In the genomic region with DNA sequence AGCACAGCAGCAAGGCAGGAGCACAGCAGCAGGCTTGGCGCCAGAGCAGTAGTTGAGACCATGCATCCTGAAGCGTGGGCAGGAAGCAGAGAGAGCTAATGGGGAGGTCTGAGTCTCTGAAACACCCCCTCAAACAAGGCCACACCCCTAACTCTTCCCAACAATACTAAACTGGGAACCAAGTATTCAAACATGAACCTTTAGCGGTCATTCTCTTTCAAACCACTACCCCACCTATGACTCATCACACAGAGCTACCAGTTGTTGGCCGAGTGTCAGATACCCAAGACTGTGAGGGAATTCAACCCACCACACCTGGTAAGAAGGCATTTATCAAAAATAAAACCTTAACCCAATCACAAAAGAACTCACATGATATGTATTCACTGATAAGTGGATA, we compare ENCODE assay signal across 2 mouse cellular contexts.
TF ChIP-seq lines count a peak whose summit lies in the region.

No protein-coding gene starts in this region.

TF ChIP-seq in MEL, 35 proteins besides CTCF, POLR2A, EP300 and RAD21:
- no peak for TF ChIP-seq E2F4 (IDR thresholded peaks at IDR 0.05; ENCODE audit: borderline replicate concordance, low read depth, low read length)
- no peak for TF ChIP-seq TBP (IDR thresholded peaks at IDR 0.05; ENCODE audit: low read depth, low read length)

TF ChIP-seq in myocyte, 11 proteins besides CTCF, POLR2A, EP300 and RAD21:
- no peak for TF ChIP-seq POLR2AphosphoS2 (IDR thresholded peaks at IDR 0.05; ENCODE audit: insufficient read length, low read depth)
- TF ChIP-seq USF1 (IDR thresholded peaks at IDR 0.05; ENCODE audit: low read depth), result no peak
- no peak for TF ChIP-seq MAX (IDR thresholded peaks at IDR 0.05; ENCODE audit: low read depth)
- no peak for TF ChIP-seq MYOD1 (IDR thresholded peaks at IDR 0.05; ENCODE audit: control insufficient read depth in 1 of 3, insufficient read length in 2 of 3, low read depth in 2 of 3)
- TF ChIP-seq MYOG (IDR thresholded peaks at IDR 0.05; ENCODE audit: control insufficient read depth in 1 of 3, insufficient read depth in 1 of 3, insufficient read length in 2 of 3, low read depth in 2 of 3), result no peak
- no peak for TF ChIP-seq CEBPB (IDR thresholded peaks at IDR 0.05; ENCODE audit: insufficient read depth, poor library complexity, severe bottlenecking)
- TF ChIP-seq SRF (IDR thresholded peaks at IDR 0.05; ENCODE audit: control insufficient read depth, insufficient read length, low read depth), result no peak
- no peak for TF ChIP-seq TCF3 (IDR thresholded peaks at IDR 0.05; ENCODE audit: insufficient read length, low read depth)
- TF ChIP-seq TCF12 (IDR thresholded peaks at IDR 0.05; ENCODE audit: insufficient read depth, poor library complexity, severe bottlenecking), result no peak
- no peak for TF ChIP-seq E2F4 (IDR thresholded peaks at IDR 0.05; ENCODE audit: insufficient read depth)
- no peak for TF ChIP-seq REST (IDR thresholded peaks at IDR 0.05; ENCODE audit: insufficient read depth, insufficient read length)
TF ChIP-seq in myocyte: peak in this region for 0.
